Mouse (Mus musculus): Measurements from ENCODE around the gene Rpp40.

DNA sequence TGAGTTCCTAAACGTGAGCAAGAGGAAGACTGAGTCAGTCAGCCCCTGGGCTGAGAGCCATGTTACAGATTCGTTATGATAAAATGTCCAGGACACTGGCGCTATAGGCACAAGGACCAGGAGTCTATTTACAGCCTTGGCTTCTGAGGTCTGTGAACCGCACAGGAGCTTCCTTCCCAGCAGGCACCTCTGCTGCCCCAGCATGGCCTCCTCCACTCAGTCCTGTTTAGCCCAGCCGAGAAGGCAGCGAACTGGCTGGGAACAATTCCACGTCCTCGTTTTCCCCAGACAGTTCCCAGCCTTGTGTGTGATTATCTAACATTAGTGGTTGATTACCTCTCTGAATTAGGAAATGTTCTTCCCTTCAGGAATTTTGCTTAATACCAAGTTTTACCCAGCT lies 45.2 kb downstream of the Rpp40 start:
- TF ChIP-seq HCFC1 (IDR thresholded peaks at IDR 0.05; ENCODE audit: low read depth, low read length) (no peak), TCF12 (IDR thresholded peaks at IDR 0.05; ENCODE audit: low read depth, low read length) (no peak), POLR2A (IDR thresholded peaks at IDR 0.05; ENCODE audit: low read depth, low read length) (no peak), CTCF (conservative IDR thresholded peaks at IDR 0.05 in 1 of 2, IDR thresholded peaks at IDR 0.05 in 1 of 2; ENCODE audit: low read depth in 2 of 2, low read length in 2 of 2) (no peak), CHD2 (IDR thresholded peaks at IDR 0.05; ENCODE audit: low read length) (no peak), USF1 (IDR thresholded peaks at IDR 0.05; ENCODE audit: low read depth, low read length) (no peak)
